Mouse (Mus musculus): Measurements from ENCODE around the gene Uggt1. TPM values are rescaled to one million over a fixed set of nuclear protein-coding genes. Genes with fewer than 3 reads are reported as not detected.

The Uggt1 gene
- total RNA-seq, 2 experiments from 2014 or later, result 48.6 to 50.7 TPM

DNA sequence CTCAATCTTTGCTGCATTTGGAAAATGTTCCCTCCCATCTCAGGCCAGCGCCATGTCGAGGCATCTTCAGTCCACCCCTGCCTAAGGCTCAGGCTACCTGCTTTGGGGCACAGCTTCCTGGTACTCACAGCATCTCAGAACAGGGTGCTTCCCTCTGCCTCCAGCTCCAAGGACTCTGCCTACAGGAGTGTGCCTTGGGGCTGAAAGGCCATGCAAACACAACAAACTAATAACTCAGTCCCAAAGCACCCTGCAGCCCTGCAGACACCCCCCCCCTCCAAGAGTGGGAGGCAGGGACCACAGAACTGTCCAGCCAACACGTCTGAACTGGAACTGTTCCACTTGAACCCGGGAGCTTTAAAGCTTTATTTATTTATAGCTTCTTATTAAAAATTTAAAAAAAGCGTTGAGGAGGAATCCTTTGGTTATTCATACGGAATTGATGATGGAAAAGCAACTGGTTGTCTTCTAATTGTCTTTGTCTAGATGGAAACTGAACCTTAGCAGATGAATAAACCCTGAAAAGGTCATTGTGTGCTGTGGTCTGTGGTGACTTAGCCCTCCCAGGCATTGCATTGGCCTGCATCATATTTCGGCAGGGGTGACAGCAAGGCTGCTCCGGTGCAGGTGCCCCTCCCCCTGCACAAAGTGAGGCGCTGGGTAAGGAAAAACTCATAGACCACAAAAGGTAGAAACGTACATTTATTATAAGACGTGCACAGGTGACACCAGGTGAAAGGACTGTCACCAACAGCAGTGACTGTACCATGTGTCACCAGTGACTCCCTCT, 138.4 kb downstream of the Uggt1 start:
- DNase-seq (ENCODE audit: extremely low spot score in 1 of 2, low spot score in 2 of 2), result no peak

GRCm38 (mm10) chr1:36100371-36100770, 144.1 kb downstream of the Uggt1 start:
- intact Hi-C loops (cut with DNase I), result no loop called here
- TF ChIP-seq CTCF (IDR thresholded peaks at IDR 0.05), result no peak
- DNase-seq (ENCODE audit: extremely low spot score in 1 of 2, low spot score in 2 of 2), result no peak
- Histone ChIP-seq H3K27ac (no peak overlapping the region), H3K4me3 (no peak overlapping the region)

More for the DNA sequence above, 138.4 kb downstream of the Uggt1 start:
- no peak overlapping the region for H3K4me3 ChIP-seq
- H3K27ac ChIP-seq, result no peak overlapping the region
- no peak for TF ChIP-seq CTCF (IDR thresholded peaks at IDR 0.05)
- intact Hi-C loops (cut with DNase I), result no loop called here

- TF ChIP-seq CTCF (IDR thresholded peaks at IDR 0.05), result no peak
- DNase-seq (ENCODE audit: extremely low spot score in 1 of 2, low spot score in 2 of 2), result no peak
These were observed 146.1 kb downstream of the Uggt1 start for GRCm38 (mm10) chr1:36098432-36098831.

GRCm38 (mm10) chr1:36095423-36096272, 148.9 kb downstream of the Uggt1 start:
- DNase-seq (ENCODE audit: extremely low spot score in 1 of 2, low spot score in 2 of 2), result peak; percentile 81 to 94
- no peak for TF ChIP-seq CTCF (IDR thresholded peaks at IDR 0.05)
- H3K4me3 ChIP-seq, result no peak overlapping the region
- intact Hi-C loops (cut with DNase I), result no loop called here
- H3K27ac ChIP-seq, result no peak overlapping the region

More at GRCm38 (mm10) chr1:36098432-36098831, 146.1 kb downstream of the Uggt1 start:
- Histone ChIP-seq H3K27ac (no peak overlapping the region), H3K4me3 (no peak overlapping the region)
- intact Hi-C loops (cut with DNase I), result no loop called here

GRCm38 (mm10) chr1:36093741-36094140, 150.8 kb downstream of the Uggt1 start:
- no peak for DNase-seq (ENCODE audit: extremely low spot score in 1 of 2, low spot score in 2 of 2)
- TF ChIP-seq CTCF (IDR thresholded peaks at IDR 0.05), result no peak
- H3K27ac ChIP-seq, result no peak overlapping the region
- intact Hi-C loops (cut with DNase I), result no loop called here
- H3K4me3 ChIP-seq, result no peak overlapping the region

DNA sequence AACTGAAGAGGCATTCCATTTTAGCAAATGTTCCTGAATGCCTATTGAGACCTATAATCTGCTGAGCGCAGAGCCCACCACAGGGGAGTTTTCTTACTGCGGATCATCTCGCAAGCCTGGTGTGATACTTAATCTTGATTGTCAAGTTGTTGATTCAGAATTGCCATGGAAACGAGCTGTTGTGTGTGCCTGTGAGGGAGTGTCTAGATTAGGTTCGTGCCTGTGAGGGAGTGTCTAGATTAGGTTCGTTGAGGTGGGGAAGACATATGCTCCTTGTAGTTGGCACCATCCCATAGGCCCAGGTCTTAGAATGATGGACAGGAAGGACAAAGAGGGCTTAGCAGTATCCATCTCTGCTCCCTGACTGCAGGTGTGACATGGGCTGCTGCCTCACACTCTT, 153.3 kb downstream of the Uggt1 start:
- TF ChIP-seq CTCF (IDR thresholded peaks at IDR 0.05), result no peak
- Histone ChIP-seq H3K4me3 (no peak overlapping the region), H3K27ac (no peak overlapping the region)
- no peak for DNase-seq (ENCODE audit: extremely low spot score in 1 of 2, low spot score in 2 of 2)
- intact Hi-C loops (cut with DNase I), result no loop called here

DNA sequence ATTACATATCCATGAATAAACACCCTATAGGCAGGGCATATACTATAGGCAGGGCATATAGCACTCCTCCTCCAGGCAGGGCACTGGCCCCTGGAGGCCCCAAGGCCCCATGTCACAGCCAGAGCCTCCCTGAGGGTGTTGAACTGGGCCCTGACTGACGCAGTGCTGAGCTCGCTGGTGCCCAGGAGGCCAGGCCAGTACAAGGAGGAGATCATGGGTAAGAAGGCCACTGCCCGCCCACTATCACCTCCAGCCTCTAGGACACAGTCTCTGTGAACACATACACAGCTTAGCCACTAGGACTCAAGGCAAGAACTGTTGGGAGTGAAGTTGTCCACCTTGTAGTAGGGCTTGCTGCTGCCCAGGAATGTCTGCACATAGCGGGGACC, 153.8 kb downstream of the Uggt1 start:
- no peak for DNase-seq (ENCODE audit: extremely low spot score in 1 of 2, low spot score in 2 of 2)
- intact Hi-C loops (cut with DNase I), result no loop called here
- TF ChIP-seq CTCF (IDR thresholded peaks at IDR 0.05), result no peak
- no peak overlapping the region for H3K4me3 ChIP-seq
- no peak overlapping the region for H3K27ac ChIP-seq

Small RNA genes lying within 50 kb of the gene (microRNA-seq; reads per million reads assigned to microRNA genes)
- 9.3 to 13.6 reads per million in 2 experiments for gene Mir6897

Other genes starting within 250 kb of the Uggt1 start
- 10 to 100 TPM; 52.8 to 56.1 TPM for gene Hs6st1, start 176.3 kb downstream of the Uggt1 start, total RNA-seq (2021)
- gene Neurl3, start 30.0 kb upstream of the Uggt1 start, total RNA-seq (2021), result under 1 TPM; 0.40 to 0.50 TPM
- gene Arid5a, start 63.0 kb upstream of the Uggt1 start, total RNA-seq (2021), result 10 to 100 TPM; 16.1 to 23.5 TPM
- gene Kansl3, start 124.5 kb upstream of the Uggt1 start, total RNA-seq (2021), result 10 to 100 TPM; 60.7 to 66.0 TPM
- not detected for gene Fer1l5, start 127.6 kb upstream of the Uggt1 start, total RNA-seq (2021)
- 10 to 100 TPM; 43.5 to 51.0 TPM for gene Lman2l, start 200.6 kb upstream of the Uggt1 start, total RNA-seq (2021)
- 10 to 100 TPM; 13.2 to 13.8 TPM for gene Cnnm4, start 226.9 kb upstream of the Uggt1 start, total RNA-seq (2021)